Mouse (Mus musculus): Measurements from ENCODE around the gene Trhde.

DNA sequence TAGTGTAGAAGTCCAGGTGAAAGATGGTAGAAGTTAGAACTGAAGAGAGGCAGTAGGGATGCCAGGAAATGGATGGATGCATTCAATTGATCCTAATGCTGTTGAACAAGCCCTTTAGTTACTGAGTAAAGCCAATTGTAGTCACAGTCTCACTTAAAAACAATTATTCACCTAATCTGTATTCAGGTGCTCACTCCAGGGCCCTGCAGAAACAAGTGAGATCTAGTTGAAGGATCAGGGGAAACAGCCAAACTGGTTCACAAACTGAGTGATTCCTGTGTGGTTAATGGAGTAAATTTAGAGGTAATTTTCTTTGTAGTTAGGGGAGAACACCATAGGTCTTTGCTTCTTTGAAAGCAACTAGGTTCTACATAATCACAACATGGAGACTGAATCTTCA, 100.3 kb downstream of the Trhde start:
- TF ChIP-seq MEF2A (IDR thresholded peaks at IDR 0.05; ENCODE audit: extremely low read depth, insufficient replicate concordance, low read depth, low read length, poor library complexity, severe bottlenecking) (no peak), TCF12 (IDR thresholded peaks at IDR 0.05; ENCODE audit: low read depth, low read length) (no peak), POLR2A (IDR thresholded peaks at IDR 0.05; ENCODE audit: control insufficient read depth in 1 of 2, insufficient read depth in 1 of 2, low read depth in 1 of 2, low read length in 2 of 2, poor library complexity in 1 of 2) (no peak), MAX (IDR thresholded peaks at IDR 0.05; ENCODE audit: low read length) (no peak), USF1 (IDR thresholded peaks at IDR 0.05; ENCODE audit: low read depth, low read length) (no peak), POLR2AphosphoS2 (IDR thresholded peaks at IDR 0.05; ENCODE audit: low read length) (no peak)
